Comparison of ENCODE assay signal across 7 mouse cellular contexts in the genomic region with DNA sequence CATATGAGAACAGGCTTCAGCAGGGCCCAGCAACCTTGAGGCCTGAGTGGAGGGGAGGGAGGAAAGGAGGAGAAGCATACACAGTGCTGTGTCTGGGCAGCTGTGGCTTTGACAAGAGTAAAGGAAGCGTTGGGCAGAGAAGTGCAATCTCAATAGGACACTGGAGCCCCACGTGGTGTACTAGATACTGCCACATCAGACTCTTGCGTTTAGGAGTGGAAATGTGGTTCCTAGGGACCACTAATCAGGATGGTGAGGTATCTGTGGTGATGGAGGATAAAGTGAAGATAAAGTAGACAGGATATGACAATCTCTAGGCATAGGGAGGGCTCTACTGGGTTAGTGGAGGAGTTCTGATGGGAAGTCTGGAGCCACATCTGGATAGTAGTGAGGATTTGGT. TPM values are rescaled to one million over a fixed set of nuclear protein-coding genes. Genes with fewer than 3 reads are reported as not detected.
DNase-seq lines count a peak whose midpoint lies in the region; ATAC-seq and TF ChIP-seq lines count a peak whose summit lies in the region.

No protein-coding gene starts in this region.

- no peak for TF ChIP-seq CTCF in lung, postnatal 0 days (IDR thresholded peaks at IDR 0.05)
- TF ChIP-seq CTCF in lung, adult 2 months (IDR thresholded peaks at IDR 0.05; ENCODE audit: insufficient read depth, low read length) = no peak

- no peaks in the 10 kb centered on the region; the same call in 1 of the 2 replicates for H3K36me3 ChIP-seq in lung, postnatal 0 days (ENCODE audit: insufficient read depth, low read length)
- H3K36me3 ChIP-seq in forebrain, embryonic 10.5 days (replicated peaks) = peaks cover 46% of the 10 kb centered on the region
- H3K36me3 ChIP-seq in liver, embryonic 12.5 days = peaks cover 60% of the 10 kb centered on the region
- H3K36me3 ChIP-seq in stomach, embryonic 16.5 days (ENCODE audit: control insufficient read depth, insufficient read depth, low read length) = peaks cover 5% of the 10 kb centered on the region; the same call in 1 of the 2 replicates

- TF ChIP-seq POLR2A in lung, adult 2 months (IDR thresholded peaks at IDR 0.05; ENCODE audit: borderline replicate concordance, extremely low read depth, low read depth, low read length) = no peak

- peak overlapping the region; percentile 78 for H3K4me2 ChIP-seq in lung, postnatal 0 days (replicated peaks; ENCODE audit: low read depth, low read length)
- peak overlapping the region; percentile 83 for H3K4me2 ChIP-seq in liver, embryonic 12.5 days
- peak overlapping the region; percentile 58 for H3K4me2 ChIP-seq in stomach, embryonic 16.5 days (ENCODE audit: low read depth, low read length)

- no peak overlapping the region; the same call in 1 of the 2 replicates for H3K27ac ChIP-seq in lung, postnatal 0 days (ENCODE audit: low read length)
- H3K27ac ChIP-seq in forebrain, embryonic 10.5 days = 0 out of 2 replicates have a peak overlapping the region, but pooled peaks have one; percentile 90
- peak overlapping the region; percentile 86 for H3K27ac ChIP-seq in liver, embryonic 12.5 days
- H3K27ac ChIP-seq in stomach, embryonic 16.5 days (ENCODE audit: low read length) = no peak overlapping the region

- no peak overlapping the region for H3K9ac ChIP-seq in lung, postnatal 0 days (replicated peaks; ENCODE audit: low read depth)
- peak overlapping the region; percentile 84 for H3K9ac ChIP-seq in liver, embryonic 12.5 days
- peak overlapping the region; percentile 80 for H3K9ac ChIP-seq in stomach, embryonic 16.5 days (ENCODE audit: low read length)

- no peak overlapping the region for H3K4me3 ChIP-seq in lung, postnatal 0 days (ENCODE audit: low read depth, low read length)
- H3K4me3 ChIP-seq in lung, adult 2 months (replicated peaks; ENCODE audit: extremely low read depth, low read depth, low read length) = no peak overlapping the region
- peak overlapping the region; percentile 83 for H3K4me3 ChIP-seq in forebrain, embryonic 10.5 days
- peak overlapping the region; percentile 83 for H3K4me3 ChIP-seq in liver, embryonic 12.5 days
- H3K4me3 ChIP-seq in stomach, embryonic 16.5 days (replicated peaks; ENCODE audit: low read length) = peak overlapping the region; percentile 77

- peaks cover 19% of the 10 kb centered on the region for H3K4me1 ChIP-seq in lung, postnatal 0 days (ENCODE audit: insufficient read depth, low read depth, low read length)
- H3K4me1 ChIP-seq in lung, adult 2 months (ENCODE audit: control insufficient read depth, insufficient read depth, low read length) = peaks cover 12% of the 10 kb centered on the region; the same call in 1 of the 2 replicates
- peaks cover 43% of the 10 kb centered on the region for H3K4me1 ChIP-seq in forebrain, embryonic 10.5 days
- H3K4me1 ChIP-seq in liver, embryonic 12.5 days = peaks cover 55% of the 10 kb centered on the region
- H3K4me1 ChIP-seq in stomach, embryonic 16.5 days (ENCODE audit: control insufficient read depth, insufficient read depth, low read length) = peaks cover 27% of the 10 kb centered on the region

- no peak for DNase-seq in lung, postnatal 0 days (ENCODE audit: low spot score)
- DNase-seq in lung, adult 2 months = no peak
- no peak for DNase-seq in forebrain, embryonic 10.5 days (ENCODE audit: extremely low spot score, low spot score)
- DNase-seq in layer of hippocampus, adult 9-10 months (ENCODE audit: low spot score) = no peak
- DNase-seq in right cerebral cortex, postnatal 14 days = no peak

- TF ChIP-seq EP300 in lung, postnatal 0 days (IDR thresholded peaks at IDR 0.05) = no peak

- no peaks in the 10 kb centered on the region for H3K9me3 ChIP-seq in lung, postnatal 0 days (ENCODE audit: low read length)
- no peaks in the 10 kb centered on the region for H3K9me3 ChIP-seq in forebrain, embryonic 10.5 days
- H3K9me3 ChIP-seq in liver, embryonic 12.5 days (replicated peaks) = no peaks in the 10 kb centered on the region
- no peaks in the 10 kb centered on the region for H3K9me3 ChIP-seq in stomach, embryonic 16.5 days (replicated peaks; ENCODE audit: control insufficient read depth, low read length)

- WGBS in lung, postnatal 0 days = 46% methylated on average over 3 of the region's 3 CpGs
- 41% methylated on average over 3 of the region's 3 CpGs for WGBS in lung, adult 2 months
- 67% methylated on average over 3 of the region's 3 CpGs for WGBS in forebrain, embryonic 10.5 days
- WGBS in liver, embryonic 12.5 days (ENCODE audit: insufficient replicate concordance) = 11% methylated on average over 3 of the region's 3 CpGs
- 61% methylated on average over 3 of the region's 3 CpGs for WGBS in stomach, embryonic 16.5 days

- ATAC-seq in lung, postnatal 0 days = no peak
- no peak for ATAC-seq in liver, embryonic 12.5 days
- ATAC-seq in stomach, embryonic 16.5 days (ENCODE audit: insufficient read depth, low FRiP score) = no peak

- no peaks in the 10 kb centered on the region for H3K27me3 ChIP-seq in lung, postnatal 0 days (replicated peaks; ENCODE audit: insufficient read depth, low read length)
- H3K27me3 ChIP-seq in forebrain, embryonic 10.5 days (ENCODE audit: poor library complexity, severe bottlenecking) = no peaks in the 10 kb centered on the region
- H3K27me3 ChIP-seq in liver, embryonic 12.5 days (replicated peaks) = no peaks in the 10 kb centered on the region
- H3K27me3 ChIP-seq in stomach, embryonic 16.5 days (ENCODE audit: control insufficient read depth, insufficient read depth, low read length) = no peaks in the 10 kb centered on the region

RNA-seq across cellular contexts. Expression of gene Kri1, which starts 1.0 kb away (rescaled TPM):
- 8.9 and 11.9 TPM in 2 replicates for polyA plus RNA-seq in lung, postnatal 0 days (2015; fragmentation: Nextera tagmentation; extraction: Ambion mirVana)
- polyA plus RNA-seq in lung, adult 2 months (2012; rRNA removed) = 16.9 and 21.5 TPM in 2 replicates
- 18.3 and 18.8 TPM in 2 replicates for polyA plus RNA-seq in forebrain, embryonic 10.5 days (2016; fragmentation: Nextera tagmentation; extraction: Ambion mirVana)
- polyA plus RNA-seq in liver, embryonic 12.5 days (2016; fragmentation: Nextera tagmentation; extraction: Ambion mirVana) = 14.5 and 15.5 TPM in 2 replicates
- 15.2 and 18.2 TPM in 2 replicates for polyA plus RNA-seq in stomach, embryonic 16.5 days (2015; fragmentation: Nextera tagmentation; extraction: Ambion mirVana)

RNA-seq across cellular contexts. Expression of gene Cdkn2d, which starts 4.5 kb away (rescaled TPM):
- polyA plus RNA-seq in lung, postnatal 0 days (2015; fragmentation: Nextera tagmentation; extraction: Ambion mirVana) = 33.9 and 34.9 TPM in 2 replicates
- 33.5 and 34.7 TPM in 2 replicates for polyA plus RNA-seq in lung, adult 2 months (2012; rRNA removed)
- 40.4 and 42.9 TPM in 2 replicates for polyA plus RNA-seq in forebrain, embryonic 10.5 days (2016; fragmentation: Nextera tagmentation; extraction: Ambion mirVana)
- polyA plus RNA-seq in liver, embryonic 12.5 days (2016; fragmentation: Nextera tagmentation; extraction: Ambion mirVana) = 87.4 and 88.6 TPM in 2 replicates
- 47.4 and 51.5 TPM in 2 replicates for polyA plus RNA-seq in stomach, embryonic 16.5 days (2015; fragmentation: Nextera tagmentation; extraction: Ambion mirVana)

RNA-seq across cellular contexts. Expression of gene Atg4d, which starts 21.7 kb away (rescaled TPM):
- polyA plus RNA-seq in lung, postnatal 0 days (2015; fragmentation: Nextera tagmentation; extraction: Ambion mirVana) = 36.4 and 40.0 TPM in 2 replicates
- polyA plus RNA-seq in lung, adult 2 months (2012; rRNA removed) = 31.9 and 36.8 TPM in 2 replicates
- 45.2 and 48.5 TPM in 2 replicates for polyA plus RNA-seq in forebrain, embryonic 10.5 days (2016; fragmentation: Nextera tagmentation; extraction: Ambion mirVana)
- polyA plus RNA-seq in liver, embryonic 12.5 days (2016; fragmentation: Nextera tagmentation; extraction: Ambion mirVana) = 85.7 and 85.9 TPM in 2 replicates
- polyA plus RNA-seq in stomach, embryonic 16.5 days (2015; fragmentation: Nextera tagmentation; extraction: Ambion mirVana) = 53.3 and 55.7 TPM in 2 replicates

RNA-seq across cellular contexts. Expression of gene Ap1m2, which starts 25.4 kb away (rescaled TPM):
- 35.9 and 36.4 TPM in 2 replicates for polyA plus RNA-seq in lung, postnatal 0 days (2015; fragmentation: Nextera tagmentation; extraction: Ambion mirVana)
- polyA plus RNA-seq in lung, adult 2 months (2012; rRNA removed) = 21.4 and 33.9 TPM in 2 replicates
- 6.3 and 8.5 TPM in 2 replicates for polyA plus RNA-seq in forebrain, embryonic 10.5 days (2016; fragmentation: Nextera tagmentation; extraction: Ambion mirVana)
- polyA plus RNA-seq in liver, embryonic 12.5 days (2016; fragmentation: Nextera tagmentation; extraction: Ambion mirVana) = 0.10 and 0.25 TPM in 2 replicates
- 77.7 and 86.3 TPM in 2 replicates for polyA plus RNA-seq in stomach, embryonic 16.5 days (2015; fragmentation: Nextera tagmentation; extraction: Ambion mirVana)

RNA-seq across cellular contexts. Expression of gene Slc44a2, which starts 33.7 kb away (rescaled TPM):
- polyA plus RNA-seq in lung, postnatal 0 days (2015; fragmentation: Nextera tagmentation; extraction: Ambion mirVana) = 155 and 165 TPM in 2 replicates
- 192 and 271 TPM in 2 replicates for polyA plus RNA-seq in lung, adult 2 months (2012; rRNA removed)
- polyA plus RNA-seq in forebrain, embryonic 10.5 days (2016; fragmentation: Nextera tagmentation; extraction: Ambion mirVana) = 62.6 and 71.5 TPM in 2 replicates
- 29.2 and 32.5 TPM in 2 replicates for polyA plus RNA-seq in liver, embryonic 12.5 days (2016; fragmentation: Nextera tagmentation; extraction: Ambion mirVana)
- 116 and 130 TPM in 2 replicates for polyA plus RNA-seq in stomach, embryonic 16.5 days (2015; fragmentation: Nextera tagmentation; extraction: Ambion mirVana)

Comparison
In these comparisons a context has a peak if more than half of its experiments do, and no peak if none do; other contexts are left out.
1. H3K27ac ChIP-seq: peak in forebrain, embryonic 10.5 days (single experiment) and liver, embryonic 12.5 days (single experiment); none in lung, postnatal 0 days (single experiment) and stomach, embryonic 16.5 days (single experiment).
2. H3K4me3 ChIP-seq: peak in forebrain, embryonic 10.5 days (single experiment), liver, embryonic 12.5 days (single experiment) and stomach, embryonic 16.5 days (single experiment); none in lung, postnatal 0 days (single experiment) and lung, adult 2 months (single experiment).
3. Peak in every context shown above with its lines, with median percentiles within 50 percentile points of each other: H3K4me2 ChIP-seq.